Mouse (Mus musculus) liver, postnatal 0 days (tissue): ENCODE data around the gene Elavl2.

Experiments used
- CTCF ChIP-seq: sonication (generic); IDR thresholded peaks from 2 replicates; pipeline ENCODE4 v1.5.1; 2016; ENCODE audit warnings: antibody characterized with exemption, low read depth
- EP300 ChIP-seq: IDR thresholded peaks from 2 replicates; pipeline ENCODE4 v1.6.1; 2016; ENCODE audit warnings: antibody characterized with exemption, low read depth, mild to moderate bottlenecking

DNA sequence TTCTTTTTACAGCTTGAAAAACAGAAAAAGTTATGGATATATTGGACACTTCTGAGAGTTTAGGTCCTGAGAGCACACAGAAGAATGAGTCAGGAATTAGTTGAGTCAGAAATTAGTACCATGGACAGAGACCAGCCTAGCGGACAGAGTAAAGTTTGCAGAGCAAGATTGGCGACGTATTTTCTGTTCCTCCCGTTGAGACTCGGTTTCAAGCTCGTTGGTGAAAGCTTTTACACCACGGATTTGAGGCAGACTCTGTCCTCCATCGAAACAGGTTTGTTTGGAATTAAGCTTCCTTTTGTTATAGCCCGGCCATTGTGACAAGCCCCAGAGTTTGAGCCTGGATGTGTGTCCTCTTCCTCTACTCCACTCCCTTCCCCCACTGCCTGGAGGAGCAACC, 21.0 kb downstream of the Elavl2 start:
- no peak for TF ChIP-seq CTCF
- TF ChIP-seq EP300 = no peak
